ENCODE assay signal across 8 mouse cellular contexts in genomic region chr4:41465287-41465665, GRCm38 (mm10). TPM values are rescaled to one million over a fixed set of nuclear protein-coding genes. Genes with fewer than 3 reads are reported as not detected.
DNase-seq lines count a peak whose midpoint lies in the region; ATAC-seq and TF ChIP-seq lines count a peak whose summit lies in the region.

No protein-coding gene starts in this region.

- TF ChIP-seq POLR2A in cortical plate, adult 2 months (IDR thresholded peaks at IDR 0.05; ENCODE audit: extremely low read depth, insufficient read depth, low read length), result no peak

- H3K9me3 ChIP-seq in hindbrain, embryonic 14.5 days (ENCODE audit: control insufficient read depth, low read length), result no peaks in the 10 kb centered on the region
- no peaks in the 10 kb centered on the region for H3K9me3 ChIP-seq in midbrain, embryonic 16.5 days (replicated peaks; ENCODE audit: control insufficient read depth, low read length, poor library complexity, severe bottlenecking)

- TF ChIP-seq CTCF in cortical plate, adult 2 months (IDR thresholded peaks at IDR 0.05; ENCODE audit: extremely low read depth, insufficient read depth, low read length), result no peak

- 5% methylated on average over 17 of the region's 17 CpGs for WGBS in hindbrain, embryonic 14.5 days
- 5% methylated on average over 17 of the region's 17 CpGs for WGBS in midbrain, embryonic 16.5 days

- no peaks in the 10 kb centered on the region for H3K36me3 ChIP-seq in hindbrain, embryonic 14.5 days (replicated peaks; ENCODE audit: control insufficient read depth, insufficient read depth)
- H3K36me3 ChIP-seq in midbrain, embryonic 16.5 days (ENCODE audit: control insufficient read depth, insufficient read depth, low read length), result no peaks in the 10 kb centered on the region

- no peaks in the 10 kb centered on the region for H3K4me1 ChIP-seq in cortical plate, adult 2 months (ENCODE audit: control insufficient read depth, insufficient read depth, low read length)
- peaks cover 5% of the 10 kb centered on the region for H3K4me1 ChIP-seq in hindbrain, embryonic 14.5 days (replicated peaks; ENCODE audit: control insufficient read depth, insufficient read depth, low read length)
- H3K4me1 ChIP-seq in midbrain, embryonic 16.5 days (ENCODE audit: control insufficient read depth, insufficient read depth, low read length), result peaks cover 9% of the 10 kb centered on the region

- H3K4me3 ChIP-seq in cortical plate, adult 2 months (ENCODE audit: insufficient read depth, low read length), result peak overlapping the region; percentile 51
- peak overlapping the region; percentile 67 for H3K4me3 ChIP-seq in hindbrain, embryonic 14.5 days (replicated peaks; ENCODE audit: low read length)
- H3K4me3 ChIP-seq in midbrain, embryonic 16.5 days (ENCODE audit: low read depth, low read length), result peak overlapping the region; percentile 63

- no peak; the same call in 1 of the 2 replicates for ATAC-seq in hindbrain, embryonic 14.5 days (ENCODE audit: low FRiP score)
- peak; percentile 29; the same call in 1 of the 2 replicates for ATAC-seq in midbrain, embryonic 16.5 days

- no peak overlapping the region for H3K27ac ChIP-seq in cortical plate, adult 2 months (ENCODE audit: insufficient read depth, low read length)
- H3K27ac ChIP-seq in hindbrain, embryonic 14.5 days, result peak overlapping the region; percentile 44; the same call in 1 of the 2 replicates
- peak overlapping the region; percentile 82 for H3K27ac ChIP-seq in midbrain, embryonic 16.5 days (ENCODE audit: low read length)

- peak overlapping the region; percentile 52 for H3K4me2 ChIP-seq in hindbrain, embryonic 14.5 days (replicated peaks)
- H3K4me2 ChIP-seq in midbrain, embryonic 16.5 days (ENCODE audit: low read length), result peak overlapping the region; percentile 56

- peak; percentile 25 for DNase-seq in layer of hippocampus, adult 9-11 months
- DNase-seq in layer of hippocampus, postnatal 10 days (ENCODE audit: low spot score in 2 of 2), result no peak
- DNase-seq in hindbrain, embryonic 14.5 days (ENCODE audit: low spot score), result peak; percentile 51
- DNase-seq in layer of hippocampus, adult 11-12 months (ENCODE audit: low spot score), result no peak
- no peak for DNase-seq in thymus, postnatal 4 days
- DNase-seq in T-cell, adult 2 months (ENCODE audit: low spot score), result no peak

- peak overlapping the region; percentile 74 for H3K9ac ChIP-seq in hindbrain, embryonic 14.5 days
- H3K9ac ChIP-seq in midbrain, embryonic 16.5 days (ENCODE audit: low read depth, low read length), result peak overlapping the region; percentile 73

- no peaks in the 10 kb centered on the region for H3K27me3 ChIP-seq in hindbrain, embryonic 14.5 days (ENCODE audit: control insufficient read depth, insufficient read depth, low read length)
- H3K27me3 ChIP-seq in midbrain, embryonic 16.5 days (ENCODE audit: control insufficient read depth, insufficient read depth, low read depth, low read length), result no peaks in the 10 kb centered on the region

RNA-seq across cellular contexts. Expression of gene Nudt2, which starts 0.3 kb away (rescaled TPM):
- total RNA-seq in layer of hippocampus, postnatal 10 days (2021), result 10 to 100 TPM; 33.9 to 36.0 TPM
- 43.4 and 46.5 TPM in 2 replicates for polyA plus RNA-seq in cortical plate, adult 2 months (2012; rRNA removed)
- 72.5 and 82.6 TPM in 2 replicates for polyA plus RNA-seq in hindbrain, embryonic 14.5 days (2014; fragmentation: Nextera tagmentation; extraction: Ambion mirVana)
- polyA plus RNA-seq in midbrain, embryonic 16.5 days (2015; fragmentation: Nextera tagmentation; extraction: Ambion mirVana), result 70.6 and 80.8 TPM in 2 replicates

RNA-seq across cellular contexts. Expression of gene Kif24, which starts 0.6 kb away (rescaled TPM):
- 1 to 10 TPM; 2.0 to 2.3 TPM for total RNA-seq in layer of hippocampus, postnatal 10 days (2021)
- polyA plus RNA-seq in cortical plate, adult 2 months (2012; rRNA removed), result 0.56 and 0.61 TPM in 2 replicates
- 2.3 and 3.4 TPM in 2 replicates for polyA plus RNA-seq in hindbrain, embryonic 14.5 days (2014; fragmentation: Nextera tagmentation; extraction: Ambion mirVana)
- 2.5 and 3.0 TPM in 2 replicates for polyA plus RNA-seq in midbrain, embryonic 16.5 days (2015; fragmentation: Nextera tagmentation; extraction: Ambion mirVana)

RNA-seq across cellular contexts. Expression of gene AI464131, which starts 37.6 kb away (rescaled TPM):
- total RNA-seq in layer of hippocampus, postnatal 10 days (2021), result 10 to 100 TPM; 44.8 TPM
- 24.2 and 24.8 TPM in 2 replicates for polyA plus RNA-seq in cortical plate, adult 2 months (2012; rRNA removed)
- polyA plus RNA-seq in hindbrain, embryonic 14.5 days (2014; fragmentation: Nextera tagmentation; extraction: Ambion mirVana), result 10.3 and 12.4 TPM in 2 replicates
- polyA plus RNA-seq in midbrain, embryonic 16.5 days (2015; fragmentation: Nextera tagmentation; extraction: Ambion mirVana), result 7.4 and 11.6 TPM in 2 replicates

RNA-seq across cellular contexts. Expression of gene 1110017D15Rik, which starts 51.9 kb away (rescaled TPM):
- 10 to 100 TPM in 1 of 2 experiments, 1 to 10 TPM in 1; 8.0 to 10.0 TPM for total RNA-seq in layer of hippocampus, postnatal 10 days (2021)
- 4.6 and 4.9 TPM in 2 replicates for polyA plus RNA-seq in cortical plate, adult 2 months (2012; rRNA removed)
- 19.5 and 24.2 TPM in 2 replicates for polyA plus RNA-seq in hindbrain, embryonic 14.5 days (2014; fragmentation: Nextera tagmentation; extraction: Ambion mirVana)
- 15.1 and 18.5 TPM in 2 replicates for polyA plus RNA-seq in midbrain, embryonic 16.5 days (2015; fragmentation: Nextera tagmentation; extraction: Ambion mirVana)

Comparison
In these comparisons a context has a peak if more than half of its experiments do, and no peak if none do; other contexts are left out.
1. DNase-seq: peak in layer of hippocampus, adult 9-11 months (single experiment) and hindbrain, embryonic 14.5 days (single experiment); none in layer of hippocampus, postnatal 10 days (0 of 2), layer of hippocampus, adult 11-12 months (single experiment), thymus, postnatal 4 days (single experiment) and T-cell, adult 2 months (single experiment).
2. Peak in every context shown above with its lines, with median percentiles within 50 percentile points of each other: H3K4me3 ChIP-seq.